Mouse (Mus musculus): ENCODE results near the gene Pex11a. TPM values are rescaled to one million over a fixed set of nuclear protein-coding genes. Genes with fewer than 3 reads are reported as not detected.

The Pex11a gene
- polyA plus RNA-seq, 1 experiment from 2014 or later = 11.7 TPM

DNA sequence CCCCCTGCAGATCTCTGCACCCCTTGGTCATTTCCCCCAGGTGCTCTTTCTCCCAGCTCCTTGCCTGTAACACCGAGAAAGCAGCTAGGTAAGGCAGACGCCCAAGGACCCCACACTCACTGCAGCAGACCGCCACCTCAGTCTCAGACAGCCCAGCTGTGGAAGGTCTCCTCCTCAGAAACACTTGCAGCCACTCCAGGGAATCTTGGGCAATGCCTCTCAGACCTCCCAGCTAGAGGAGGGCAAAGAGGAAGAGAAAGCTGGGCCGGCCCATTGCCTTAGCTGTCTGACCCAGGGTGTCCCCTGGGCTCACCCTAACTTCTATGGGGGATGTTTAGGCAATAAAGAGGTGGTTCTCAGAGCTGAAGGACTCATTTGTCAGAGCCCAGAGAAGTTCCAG is 10.3 kb downstream of the Pex11a start, which contains the start of gene Plin1:
TSS of gene Plin1 (minus strand) at position 282 of the 400 bp plus-strand sequence.
- Histone ChIP-seq H3K27ac (no peak within 1 kb of the TSS), H3K36me3 (peaks cover 18% of the 10 kb centered on the region), H3K9ac (no peak within 1 kb of the TSS), H3K4me3 (no peak within 1 kb of the TSS), H3K9me3 (no peaks in the 10 kb centered on the region), H3K4me1 (no peaks in the 10 kb centered on the region), H3K27me3 (peaks cover 9% of the 10 kb centered on the region; the same call in 1 of the 2 replicates), H3K4me2 (replicated peaks) (no peak within 1 kb of the TSS)
- ATAC-seq (ENCODE audit: low FRiP score, low read depth) = no peak
- WGBS = 60% methylated on average over 4 of the region's 4 CpGs

DNA sequence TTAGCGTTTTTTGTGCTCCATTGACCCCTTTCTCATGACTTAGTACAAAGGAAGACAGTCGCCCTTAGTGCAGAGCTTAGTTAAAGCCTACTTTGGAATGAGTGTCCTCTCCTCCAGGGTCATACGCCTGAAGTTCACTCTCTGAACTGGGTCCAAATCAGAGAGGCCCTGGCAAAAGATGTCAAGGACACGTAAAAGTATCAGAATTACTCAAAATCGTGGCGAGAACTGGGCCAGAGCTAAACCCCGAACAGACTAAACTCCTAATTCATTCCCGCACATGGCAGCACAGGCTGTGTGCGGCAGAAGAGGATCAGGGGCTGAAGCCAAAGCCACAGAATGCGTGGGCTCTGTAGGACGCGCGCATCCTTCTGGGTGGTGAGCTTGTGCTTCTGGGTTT is 11.5 kb downstream of the Pex11a start:
- no peak overlapping the region for H3K9ac ChIP-seq
- H3K4me3 ChIP-seq = no peak overlapping the region
- H3K27me3 ChIP-seq = peaks cover 9% of the 10 kb centered on the region; the same call in 1 of the 2 replicates
- ATAC-seq (ENCODE audit: low FRiP score, low read depth) = no peak
- no peak overlapping the region for H3K27ac ChIP-seq
- peaks cover 8% of the 10 kb centered on the region for H3K36me3 ChIP-seq
- no peaks in the 10 kb centered on the region for H3K4me1 ChIP-seq
- WGBS = 83% methylated on average over 13 of the region's 13 CpGs
- H3K4me2 ChIP-seq (replicated peaks) = no peak overlapping the region
- no peaks in the 10 kb centered on the region for H3K9me3 ChIP-seq

DNA sequence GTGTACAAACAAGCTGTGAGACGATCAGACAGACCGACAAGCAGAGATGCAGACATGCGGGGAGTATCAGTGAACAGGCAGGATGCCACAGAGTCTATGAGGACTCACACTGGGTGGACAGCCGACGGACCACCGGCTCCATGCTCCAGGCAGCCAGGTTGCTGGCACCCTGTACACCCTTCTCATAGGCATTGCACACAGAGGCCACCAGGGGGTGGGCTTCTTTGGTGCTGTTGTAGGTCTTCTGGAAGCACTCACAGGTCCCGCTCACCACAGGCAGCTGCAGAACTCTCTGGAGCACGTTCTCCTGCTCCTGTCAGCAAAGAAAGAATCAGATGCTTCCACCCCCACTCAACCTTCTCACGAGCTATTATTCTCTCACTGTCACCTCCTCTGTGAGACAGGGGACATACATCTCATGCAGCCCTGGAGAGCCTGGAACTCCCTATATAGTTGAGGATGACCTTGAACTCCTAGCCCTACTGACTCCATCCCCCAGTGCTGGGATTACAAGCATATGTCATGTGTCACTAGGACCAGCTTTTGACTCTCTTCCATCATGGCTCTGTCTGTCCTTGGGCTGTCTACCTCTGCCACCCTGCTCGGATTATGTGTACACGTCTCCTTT is 13.1 kb downstream of the Pex11a start:
- peaks cover 9% of the 10 kb centered on the region; the same call in 1 of the 2 replicates for H3K27me3 ChIP-seq
- WGBS = 61% methylated on average over 11 of the region's 11 CpGs
- no peaks in the 10 kb centered on the region for H3K9me3 ChIP-seq
- H3K9ac ChIP-seq = no peak overlapping the region
- no peak overlapping the region for H3K4me3 ChIP-seq
- no peak overlapping the region for H3K4me2 ChIP-seq (replicated peaks)
- H3K4me1 ChIP-seq = no peaks in the 10 kb centered on the region
- ATAC-seq (ENCODE audit: low FRiP score, low read depth) = peak; percentile 29; the same call in 1 of the 2 replicates
- no peak overlapping the region for H3K27ac ChIP-seq
- 0 out of 2 replicates have a peak, but pooled peaks cover 2% of the 10 kb centered on the region for H3K36me3 ChIP-seq

- peak; percentile 30 for ATAC-seq (ENCODE audit: low FRiP score, low read depth)
- Histone ChIP-seq H3K27me3 (peaks cover 9% of the 10 kb centered on the region; the same call in 1 of the 2 replicates), H3K9ac (no peak overlapping the region), H3K9me3 (no peaks in the 10 kb centered on the region), H3K4me2 (replicated peaks) (no peak overlapping the region), H3K4me1 (no peaks in the 10 kb centered on the region), H3K4me3 (no peak overlapping the region), H3K27ac (no peak overlapping the region), H3K36me3 (no peaks in the 10 kb centered on the region)
- 8% methylated on average over 8 of the region's 8 CpGs for WGBS
Observed at GRCm38 (mm10) chr7:79729169-79729568, 13.8 kb downstream of the Pex11a start.

GRCm38 (mm10) chr7:79728219-79728618 is 14.7 kb downstream of the Pex11a start:
- 32% methylated on average over 6 of the region's 6 CpGs for WGBS
- H3K4me2 ChIP-seq (replicated peaks) = no peak overlapping the region
- H3K36me3 ChIP-seq = no peaks in the 10 kb centered on the region
- no peaks in the 10 kb centered on the region for H3K9me3 ChIP-seq
- H3K4me3 ChIP-seq = no peak overlapping the region
- no peaks in the 10 kb centered on the region for H3K4me1 ChIP-seq
- no peak overlapping the region for H3K9ac ChIP-seq
- ATAC-seq (ENCODE audit: low FRiP score, low read depth) = no peak
- no peak overlapping the region for H3K27ac ChIP-seq
- H3K27me3 ChIP-seq = peaks cover 11% of the 10 kb centered on the region

- no peak overlapping the region for H3K4me2 ChIP-seq (replicated peaks)
- peaks cover 23% of the 10 kb centered on the region for H3K27me3 ChIP-seq
- H3K36me3 ChIP-seq = no peaks in the 10 kb centered on the region
- H3K4me3 ChIP-seq = no peak overlapping the region
- no peak overlapping the region for H3K9ac ChIP-seq
- 0 out of 2 replicates have a peak, but pooled peaks have one; percentile 21 for ATAC-seq (ENCODE audit: low FRiP score, low read depth)
- no peaks in the 10 kb centered on the region for H3K4me1 ChIP-seq
- WGBS = 20% methylated on average over 2 of the region's 2 CpGs
- H3K9me3 ChIP-seq = no peaks in the 10 kb centered on the region
- no peak overlapping the region for H3K27ac ChIP-seq
Observed at GRCm38 (mm10) chr7:79727091-79727490, 15.8 kb downstream of the Pex11a start.

DNA sequence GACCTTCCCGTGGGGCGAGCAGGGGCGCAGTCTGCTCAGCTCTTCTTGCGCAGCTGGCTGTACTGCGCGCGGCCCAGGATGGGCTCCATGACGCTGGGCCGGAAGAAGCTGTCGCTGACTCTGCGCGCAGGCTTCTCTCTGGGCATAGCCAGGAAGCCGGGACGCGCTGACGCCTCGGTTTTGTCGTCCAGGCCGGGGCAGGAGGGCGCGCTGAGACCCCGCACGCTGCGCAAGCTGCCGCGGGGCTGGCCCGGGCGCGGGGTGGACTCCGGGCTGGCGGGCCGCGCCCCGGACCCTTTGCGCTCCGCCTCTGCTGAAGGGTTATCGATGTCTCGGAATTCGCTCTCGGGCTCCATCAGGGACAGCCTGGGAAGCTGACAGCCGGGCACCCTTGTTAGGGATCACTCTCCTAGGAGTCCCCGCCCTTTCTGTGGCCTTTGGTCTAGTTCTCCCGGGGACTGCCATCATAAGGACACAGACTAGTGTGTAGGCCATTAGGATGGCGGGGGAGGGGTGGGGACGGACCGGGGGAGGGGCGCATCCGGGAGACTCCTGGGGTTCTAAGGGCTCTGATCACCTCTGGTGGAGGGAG is 21.4 kb downstream of the Pex11a start:
- ATAC-seq (ENCODE audit: low FRiP score, low read depth) = peak; percentile 80
- under 1% methylated on average over 48 of the region's 48 CpGs for WGBS
- H3K36me3 ChIP-seq = no peaks in the 10 kb centered on the region
- H3K9me3 ChIP-seq = no peaks in the 10 kb centered on the region
- peaks cover 27% of the 10 kb centered on the region for H3K27me3 ChIP-seq
- H3K4me1 ChIP-seq = no peaks in the 10 kb centered on the region
- no peak overlapping the region; the same call in 1 of the 2 replicates for H3K27ac ChIP-seq
- peak overlapping the region; percentile 83 for H3K9ac ChIP-seq
- peak overlapping the region; percentile 67 for H3K4me3 ChIP-seq
- peak overlapping the region; percentile 84 for H3K4me2 ChIP-seq (replicated peaks)

- Histone ChIP-seq H3K4me3 (peak within 1 kb of the TSS; percentile 62), H3K27me3 (peaks cover 23% of the 10 kb centered on the region), H3K27ac (peak within 1 kb of the TSS; percentile 61; the same call in 1 of the 2 replicates), H3K4me2 (replicated peaks) (peak within 1 kb of the TSS; percentile 82), H3K9me3 (no peaks in the 10 kb centered on the region), H3K9ac (peak within 1 kb of the TSS; percentile 78), H3K36me3 (peaks cover 9% of the 10 kb centered on the region), H3K4me1 (peaks cover 12% of the 10 kb centered on the region)
- 2% methylated on average over 49 of the region's 55 CpGs for WGBS
- peak; percentile 95 for ATAC-seq (ENCODE audit: low FRiP score, low read depth)
Observed at GRCm38 (mm10) chr7:79715187-79715981, 27.5 kb downstream of the Pex11a start, which contains the start of gene Kif7. Gene Kif7, minus strand, starts transcription at chr7:79715720.

- WGBS = 41% methylated on average over 17 of the region's 17 CpGs
Observed at GRCm38 (mm10) chr7:79710831-79711230, 32.1 kb downstream of the Pex11a start.

DNA sequence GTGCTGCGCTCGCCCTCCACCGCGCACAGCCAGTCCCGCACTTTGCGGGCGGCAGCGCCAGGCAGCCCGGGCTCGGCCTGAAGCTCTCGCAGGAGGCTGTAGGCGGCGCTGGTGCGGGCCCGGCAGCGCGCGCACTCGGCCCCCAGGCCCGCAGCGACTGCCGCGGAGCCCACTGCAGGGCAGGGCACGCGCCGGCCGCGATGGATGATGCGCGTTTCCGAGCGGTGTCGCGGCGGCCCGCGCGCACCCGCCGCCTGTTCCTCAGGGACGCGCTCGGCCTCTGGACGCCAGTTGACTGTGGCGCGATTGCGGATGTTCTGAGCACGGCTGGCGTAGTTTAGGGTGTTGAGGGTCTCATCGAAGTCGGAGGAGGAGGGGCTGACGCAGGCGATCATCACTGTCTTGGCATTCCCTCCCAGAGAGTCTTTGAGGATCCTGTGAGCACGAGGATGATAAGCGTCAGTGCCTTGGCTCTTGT is 32.8 kb downstream of the Pex11a start:
- 2% methylated on average over 52 of the region's 55 CpGs for WGBS
- ATAC-seq (ENCODE audit: low FRiP score, low read depth) = peak; percentile 38; the same call in 1 of the 2 replicates
- H3K9ac ChIP-seq = peak overlapping the region; percentile 55
- H3K4me1 ChIP-seq = peaks cover 15% of the 10 kb centered on the region
- no peak overlapping the region for H3K27ac ChIP-seq
- H3K36me3 ChIP-seq = peaks cover 53% of the 10 kb centered on the region
- H3K27me3 ChIP-seq = peaks cover 30% of the 10 kb centered on the region
- H3K4me2 ChIP-seq (replicated peaks) = peak overlapping the region; percentile 79
- peak overlapping the region; percentile 46 for H3K4me3 ChIP-seq
- H3K9me3 ChIP-seq = no peaks in the 10 kb centered on the region

More at GRCm38 (mm10) chr7:79710831-79711230, 32.1 kb downstream of the Pex11a start:
- no peak for ATAC-seq (ENCODE audit: low FRiP score, low read depth)
- H3K4me2 ChIP-seq (replicated peaks) = peak overlapping the region; percentile 79
- H3K9ac ChIP-seq = no peak overlapping the region; the same call in 1 of the 2 replicates
- H3K36me3 ChIP-seq = peaks cover 47% of the 10 kb centered on the region
- H3K27ac ChIP-seq = no peak overlapping the region
- H3K27me3 ChIP-seq = peaks cover 30% of the 10 kb centered on the region
- no peak overlapping the region for H3K4me3 ChIP-seq
- no peaks in the 10 kb centered on the region for H3K9me3 ChIP-seq
- peaks cover 15% of the 10 kb centered on the region for H3K4me1 ChIP-seq

- H3K27ac ChIP-seq = no peak overlapping the region
- H3K4me2 ChIP-seq (replicated peaks) = no peak overlapping the region
- WGBS = 90% methylated on average over 5 of the region's 5 CpGs
- ATAC-seq (ENCODE audit: low FRiP score, low read depth) = no peak
- H3K36me3 ChIP-seq = peaks cover 94% of the 10 kb centered on the region
- no peaks in the 10 kb centered on the region for H3K9me3 ChIP-seq
- peaks cover 6% of the 10 kb centered on the region; the same call in 1 of the 2 replicates for H3K4me1 ChIP-seq
- H3K9ac ChIP-seq = no peak overlapping the region
- H3K27me3 ChIP-seq = peaks cover 13% of the 10 kb centered on the region
- no peak overlapping the region for H3K4me3 ChIP-seq
Observed at GRCm38 (mm10) chr7:79705210-79705609, 37.7 kb downstream of the Pex11a start.

Measured in limb, embryonic 13.5 days (tissue).